Mouse (Mus musculus): ENCODE data around the gene Far2.

GRCm38 (mm10) chr6:148046881-148047649 lies at the start of gene Far2:
- TF ChIP-seq POLR2A (IDR thresholded peaks at IDR 0.05; ENCODE audit: extremely low read depth, insufficient read depth, low read length) (no peak), CTCF (IDR thresholded peaks at IDR 0.05; ENCODE audit: low read depth, low read length) (no peak)
